Mouse (Mus musculus) limb, embryonic 12.5 days (tissue): ENCODE results near the gene Gm20388. TPM values are rescaled to one million over a fixed set of nuclear protein-coding genes. Genes with fewer than 3 reads are reported as not detected.

Experiments used
- ATAC-seq: fragments of 200-750 bp; cut with Nextera tagmentation; 2 replicates; pipeline ENCODE4 v1.8.0; 2017; ENCODE audit warnings: low read depth, moderate TSS enrichment; ENCODE audit not compliant: insufficient number of reproducible peaks, insufficient read depth, low FRiP score, low TSS enrichment
- H3K27ac ChIP-seq: fragments of 300-500 bp; sonication (generic); 2 replicates; pipeline ENCODE4 v1.5.1; 2016; ENCODE audit warnings: mild to moderate bottlenecking, moderate library complexity
- H3K27me3 ChIP-seq: fragments of 300-500 bp; sonication (generic); 2 replicates; pipeline ENCODE4 v1.6.1; 2016; ENCODE audit warnings: mild to moderate bottlenecking, moderate library complexity
- H3K36me3 ChIP-seq: fragments of 300-500 bp; sonication (generic); 2 replicates; pipeline ENCODE4 v1.6.1; 2016; ENCODE audit warnings: mild to moderate bottlenecking, moderate library complexity
- H3K4me1 ChIP-seq: fragments of 300-500 bp; sonication (generic); replicated peaks from 2 replicates; pipeline ENCODE4 v1.6.1; 2016
- H3K4me2 ChIP-seq: fragments of 300-500 bp; sonication (generic); 2 replicates; pipeline ENCODE4 v1.6.1; 2016; ENCODE audit warnings: mild to moderate bottlenecking, moderate library complexity
- H3K4me3 ChIP-seq: fragments of 300-500 bp; sonication (generic); replicated peaks from 2 replicates; pipeline ENCODE4 v1.5.1; 2016; ENCODE audit warnings: mild to moderate bottlenecking
- H3K9ac ChIP-seq: fragments of 300-500 bp; sonication (generic); replicated peaks from 2 replicates; pipeline ENCODE4 v1.6.1; 2016; ENCODE audit warnings: mild to moderate bottlenecking, moderate library complexity
- H3K9me3 ChIP-seq: fragments of 300-500 bp; sonication (generic); 2 replicates; pipeline ENCODE4 v1.6.1; 2016; ENCODE audit warnings: mild to moderate bottlenecking, moderate library complexity
- WGBS: fragments of 180-500 bp; shearing (Covaris S2); methylation state at CpG from one replicate; pipeline ENCODE4 v1.1.7; 2016; 5-methylcytosine and 5-hydroxymethylcytosine counted together
- polyA plus RNA-seq: library from polyadenylated mRNA; unstranded; fragments of >200 nt; fragmentation: Nextera tagmentation; extraction: Ambion mirVana; gene quantifications from 2 replicates; pipeline ENCODE4 v1.2.1, GENCODE M21; 2016

The Gm20388 gene
- polyA plus RNA-seq, 1 experiment from 2014 or later: not detected

DNA sequence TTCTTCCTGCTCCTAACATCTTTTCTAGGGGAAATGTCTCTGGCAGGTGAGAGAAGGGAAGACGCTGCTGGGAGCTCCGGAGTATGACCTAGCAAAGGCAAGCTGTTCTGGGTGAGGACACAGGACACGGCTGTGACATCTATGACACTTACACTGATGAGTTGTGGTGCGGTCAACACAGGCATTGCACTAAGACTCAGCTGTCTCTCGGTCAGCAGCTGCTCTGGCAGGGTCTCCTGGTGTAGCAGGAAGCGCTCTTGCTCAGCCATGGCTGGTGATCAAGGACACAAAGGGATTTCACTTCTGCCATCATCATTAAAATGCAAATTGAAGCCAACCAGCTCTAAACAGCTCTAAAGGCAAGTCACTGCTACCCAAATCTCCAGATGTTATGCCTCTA lies 3997.0 kb downstream of the Gm20388 start:
- Histone ChIP-seq H3K27ac (no peak overlapping the region), H3K4me1 (no peaks in the 10 kb centered on the region), H3K4me2 (no peak overlapping the region), H3K9me3 (no peaks in the 10 kb centered on the region), H3K36me3 (peaks cover 96% of the 10 kb centered on the region), H3K9ac (no peak overlapping the region), H3K27me3 (no peaks in the 10 kb centered on the region), H3K4me3 (no peak overlapping the region)
- no peak for ATAC-seq
- WGBS: 94% methylated on average over 6 of the region's 6 CpGs

DNA sequence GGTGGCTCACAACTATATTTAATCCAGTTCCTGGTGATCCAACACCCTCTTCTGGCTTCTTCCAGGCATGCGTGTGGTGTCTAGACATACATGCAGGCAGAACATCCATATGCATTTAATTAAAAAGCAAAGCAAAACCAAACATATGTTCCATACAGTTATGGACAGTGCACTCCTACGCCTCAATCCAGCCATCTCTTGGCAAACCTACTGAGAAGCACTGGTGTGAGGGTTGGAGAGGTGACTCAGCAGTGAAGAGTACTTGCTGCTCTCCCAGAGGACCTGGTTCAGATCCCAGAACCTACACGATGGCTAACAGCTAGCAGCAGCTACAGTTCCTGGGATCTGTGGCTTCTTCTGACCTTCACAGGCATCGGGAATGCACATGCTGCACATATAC lies 4001.6 kb downstream of the Gm20388 start:
- WGBS: 84% methylated on average over 4 of the region's 4 CpGs
- peaks cover 98% of the 10 kb centered on the region for H3K36me3 ChIP-seq
- ATAC-seq: no peak

DNA sequence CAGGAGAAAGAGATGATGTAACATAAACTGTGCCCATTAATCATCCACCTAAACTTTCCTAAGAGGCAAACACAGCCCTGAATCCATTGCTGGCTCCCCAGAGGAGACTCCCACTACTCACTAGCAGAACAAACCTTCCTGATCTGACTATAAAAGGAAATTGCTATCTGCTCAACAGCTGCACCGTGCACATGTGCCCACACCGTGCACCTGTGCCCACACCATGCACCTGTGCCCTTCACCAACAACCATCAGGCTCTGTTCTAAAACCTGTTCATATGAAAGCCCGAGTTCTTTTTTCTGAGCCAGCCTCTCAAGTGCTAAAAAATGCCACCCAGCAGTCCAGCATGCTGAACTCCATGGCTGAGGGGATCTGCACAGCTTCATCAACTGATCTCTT lies 4004.0 kb downstream of the Gm20388 start:
- ATAC-seq: no peak
- 95% methylated on average over 3 of the region's 3 CpGs for WGBS
- H3K4me2 ChIP-seq: no peak overlapping the region
- no peak overlapping the region for H3K9ac ChIP-seq
- no peak overlapping the region for H3K27ac ChIP-seq
- H3K4me1 ChIP-seq: no peaks in the 10 kb centered on the region
- H3K36me3 ChIP-seq: peaks cover 98% of the 10 kb centered on the region
- no peaks in the 10 kb centered on the region for H3K27me3 ChIP-seq
- no peaks in the 10 kb centered on the region for H3K9me3 ChIP-seq
- H3K4me3 ChIP-seq: no peak overlapping the region

More for the DNA sequence above, 4001.6 kb downstream of the Gm20388 start:
- Histone ChIP-seq H3K27me3 (no peaks in the 10 kb centered on the region), H3K27ac (no peak overlapping the region), H3K4me1 (no peaks in the 10 kb centered on the region), H3K9me3 (no peaks in the 10 kb centered on the region), H3K4me2 (no peak overlapping the region), H3K9ac (no peak overlapping the region), H3K4me3 (no peak overlapping the region)

DNA sequence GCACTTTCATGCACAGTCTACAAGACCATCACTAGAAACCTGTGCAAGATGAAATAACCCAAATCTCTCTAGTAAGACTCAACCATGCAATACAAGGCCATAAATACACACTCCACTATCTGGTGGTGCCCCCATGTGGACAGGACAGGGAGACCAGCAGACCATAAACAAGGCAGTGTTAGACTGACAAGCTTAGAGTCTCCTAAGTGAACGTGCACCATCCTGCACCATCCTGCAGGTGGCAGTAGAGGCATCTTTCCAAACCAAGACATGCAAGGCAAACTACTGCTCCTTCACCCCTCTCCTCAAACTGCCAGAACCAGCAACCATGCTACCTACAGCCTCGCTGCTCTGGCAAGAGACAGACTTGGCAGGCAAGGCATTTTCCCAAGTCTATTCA lies 4014.1 kb downstream of the Gm20388 start:
- Histone ChIP-seq H3K4me2 (no peak overlapping the region), H3K27me3 (no peaks in the 10 kb centered on the region), H3K27ac (no peak overlapping the region), H3K36me3 (peaks cover 90% of the 10 kb centered on the region), H3K9ac (no peak overlapping the region), H3K4me3 (no peak overlapping the region), H3K9me3 (no peaks in the 10 kb centered on the region), H3K4me1 (no peaks in the 10 kb centered on the region)
- 0 out of 2 replicates have a peak, but pooled peaks have one; percentile 37 for ATAC-seq
- 23% methylated on average over 2 of the region's 2 CpGs for WGBS

DNA sequence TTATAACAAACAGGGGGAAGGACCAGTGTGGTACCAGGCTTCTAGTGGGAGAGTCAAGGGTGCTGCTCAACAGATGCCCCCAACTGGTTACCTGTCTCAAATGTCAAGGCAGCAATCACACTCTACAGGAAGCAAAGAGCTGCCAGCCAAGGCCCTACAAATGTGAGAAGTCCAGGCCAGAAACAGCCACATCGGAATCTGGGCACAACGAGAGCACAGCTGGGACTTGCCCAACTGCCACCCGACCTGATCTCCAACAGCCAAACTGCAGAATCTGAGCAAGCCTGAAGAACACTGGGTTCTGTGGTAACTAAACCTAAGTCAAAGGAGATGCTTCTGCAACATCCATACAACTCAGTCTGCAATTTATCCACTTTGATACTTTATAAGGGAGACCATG lies 4015.0 kb downstream of the Gm20388 start:
- Histone ChIP-seq H3K9me3 (no peaks in the 10 kb centered on the region), H3K4me2 (no peak overlapping the region), H3K9ac (no peak overlapping the region), H3K4me1 (no peaks in the 10 kb centered on the region), H3K4me3 (no peak overlapping the region), H3K27me3 (no peaks in the 10 kb centered on the region), H3K36me3 (peaks cover 90% of the 10 kb centered on the region), H3K27ac (no peak overlapping the region)
- ATAC-seq: no peak
- WGBS: 90% methylated on average over 3 of the region's 3 CpGs

DNA sequence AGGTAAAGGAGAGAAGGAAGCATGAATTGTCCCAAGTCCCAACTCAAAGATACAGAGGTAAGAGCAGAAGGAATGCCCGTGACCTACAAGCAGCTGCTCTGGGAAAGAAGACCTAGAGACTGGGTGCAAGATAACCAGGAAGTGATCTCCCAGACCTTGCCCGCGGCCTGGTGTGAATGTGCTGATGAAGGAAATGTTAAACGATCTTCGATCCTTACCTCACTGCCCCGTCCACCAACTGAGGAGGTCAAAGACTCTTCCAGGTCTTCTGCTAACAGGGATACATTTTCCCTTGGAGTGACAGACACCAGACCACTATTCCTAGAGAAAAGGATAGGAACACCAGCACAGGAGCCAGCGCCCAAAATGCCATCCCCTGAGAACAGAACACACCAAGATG lies 4018.4 kb downstream of the Gm20388 start:
- H3K4me1 ChIP-seq: no peaks in the 10 kb centered on the region
- peaks cover 81% of the 10 kb centered on the region for H3K36me3 ChIP-seq
- H3K27ac ChIP-seq: no peak overlapping the region
- H3K27me3 ChIP-seq: no peaks in the 10 kb centered on the region
- 96% methylated on average over 7 of the region's 7 CpGs for WGBS
- no peak for ATAC-seq
- no peak overlapping the region for H3K4me2 ChIP-seq
- no peak overlapping the region for H3K9ac ChIP-seq
- H3K4me3 ChIP-seq: no peak overlapping the region
- no peaks in the 10 kb centered on the region for H3K9me3 ChIP-seq

DNA sequence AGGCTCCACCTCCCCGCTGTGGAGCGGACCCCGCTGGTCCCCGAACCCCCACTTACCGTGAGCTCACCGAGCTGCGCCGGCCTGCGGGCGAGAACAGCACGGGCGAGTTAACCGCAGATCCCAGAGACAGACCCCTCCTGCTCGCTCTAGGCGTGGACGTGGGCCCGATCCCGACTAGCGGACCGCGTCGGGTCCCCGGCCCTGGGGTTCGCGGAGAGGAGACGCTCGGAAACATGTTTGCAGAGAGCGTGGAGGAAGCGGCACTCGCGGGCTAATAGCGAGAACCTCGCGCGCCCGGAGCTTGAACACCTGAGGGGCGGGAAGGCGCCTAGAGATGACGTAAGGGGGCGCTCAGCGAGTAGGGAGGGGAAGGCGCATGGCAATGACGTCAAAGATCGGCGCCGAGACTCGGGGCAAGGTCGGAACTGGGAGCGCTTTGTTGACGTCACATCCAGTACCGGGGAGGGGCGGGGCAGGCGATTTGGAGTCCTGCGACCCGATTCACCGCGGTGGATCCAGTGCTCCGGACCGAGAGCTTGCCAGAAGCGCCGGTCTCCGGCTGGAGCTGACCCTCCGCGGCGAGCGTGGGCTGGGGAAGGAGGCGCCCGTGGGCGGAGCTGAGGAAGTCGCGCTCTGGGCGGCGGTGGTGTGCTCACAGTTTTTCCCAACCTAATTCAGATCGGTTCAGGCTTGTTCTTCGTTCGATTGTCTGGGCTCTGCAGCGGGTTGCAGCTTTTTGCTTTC lies 4038.5 kb downstream of the Gm20388 start, which contains the start of gene Nup133:
TSS of gene Nup133 (minus strand) at position 324 of the 744 bp plus-strand sequence.
- Histone ChIP-seq H3K4me1 (peaks cover 13% of the 10 kb centered on the region), H3K4me3 (peak within 1 kb of the TSS; percentile 96), H3K36me3 (peaks cover 40% of the 10 kb centered on the region), H3K9ac (peak within 1 kb of the TSS; percentile 84), H3K4me2 (peak within 1 kb of the TSS; percentile 96), H3K9me3 (no peaks in the 10 kb centered on the region), H3K27me3 (no peaks in the 10 kb centered on the region), H3K27ac (peak within 1 kb of the TSS; percentile 86)
- ATAC-seq: peak; percentile 70
- under 1% methylated on average over 77 of the region's 77 CpGs for WGBS

DNA sequence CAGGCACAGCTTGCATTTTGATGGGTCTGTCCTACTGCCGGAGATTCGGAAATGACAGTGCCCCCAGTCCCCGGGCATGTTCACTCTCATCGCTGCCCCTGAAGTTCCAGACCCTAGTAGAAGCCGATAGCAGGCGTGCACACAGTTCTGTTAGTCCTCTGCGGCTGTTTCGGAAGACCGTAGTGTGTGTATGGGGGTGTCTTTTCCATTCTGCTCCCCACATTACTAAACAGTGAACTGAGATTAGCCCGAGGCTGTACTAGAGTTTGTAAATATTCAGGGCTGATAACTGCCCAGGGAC lies 4039.0 kb downstream of the Gm20388 start:
- ATAC-seq: peak; percentile 40; the same call in 1 of the 2 replicates
- 4% methylated on average over 10 of the region's 10 CpGs for WGBS
- Histone ChIP-seq H3K36me3 (peaks cover 42% of the 10 kb centered on the region), H3K27me3 (no peaks in the 10 kb centered on the region), H3K9me3 (no peaks in the 10 kb centered on the region), H3K9ac (peak overlapping the region; percentile 84), H3K4me1 (peaks cover 13% of the 10 kb centered on the region), H3K27ac (peak overlapping the region; percentile 86), H3K4me2 (peak overlapping the region; percentile 96), H3K4me3 (peak overlapping the region; percentile 96)

DNA sequence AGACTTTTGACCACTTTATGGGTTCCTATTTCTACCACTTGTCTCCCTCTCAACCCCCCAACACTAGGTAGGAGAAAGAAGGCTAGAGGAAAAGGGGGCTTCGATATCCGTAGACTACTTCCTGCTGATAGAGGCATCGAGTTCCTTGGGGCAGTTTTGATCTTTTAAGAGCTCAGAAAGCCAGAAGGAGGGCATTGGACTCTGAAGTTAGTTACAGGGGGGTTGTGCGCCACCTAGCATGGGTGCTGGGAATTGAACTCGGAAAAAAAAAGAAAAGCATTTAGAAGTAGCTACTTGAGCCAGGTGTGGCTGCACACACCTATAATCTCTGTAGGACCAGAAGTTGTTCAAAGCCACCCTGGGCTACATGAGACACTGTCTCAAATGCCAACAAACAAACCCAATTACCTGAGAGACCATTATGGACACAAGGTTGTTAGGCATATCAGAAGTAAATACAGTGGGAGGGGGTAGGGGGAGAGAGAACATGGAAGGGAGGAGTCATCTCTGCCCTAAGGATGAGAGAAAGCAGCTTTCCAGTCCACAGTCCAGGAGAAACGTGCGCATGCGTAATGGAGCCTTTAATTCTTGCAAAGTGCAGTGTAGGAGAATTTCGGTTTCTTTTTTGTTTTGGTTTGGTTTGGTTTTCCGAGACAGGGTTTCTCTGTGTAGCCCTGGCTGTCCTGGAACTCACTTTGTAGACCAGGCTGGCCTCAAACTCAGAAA lies 4039.6 kb downstream of the Gm20388 start:
- H3K4me3 ChIP-seq: peak overlapping the region; percentile 96
- WGBS: 31% methylated on average over 10 of the region's 10 CpGs
- peak overlapping the region; percentile 96 for H3K4me2 ChIP-seq
- peak overlapping the region; percentile 84 for H3K9ac ChIP-seq
- H3K27me3 ChIP-seq: no peaks in the 10 kb centered on the region
- ATAC-seq: no peak
- no peak overlapping the region for H3K27ac ChIP-seq
- H3K9me3 ChIP-seq: no peaks in the 10 kb centered on the region
- peaks cover 41% of the 10 kb centered on the region for H3K36me3 ChIP-seq
- H3K4me1 ChIP-seq: peaks cover 13% of the 10 kb centered on the region

DNA sequence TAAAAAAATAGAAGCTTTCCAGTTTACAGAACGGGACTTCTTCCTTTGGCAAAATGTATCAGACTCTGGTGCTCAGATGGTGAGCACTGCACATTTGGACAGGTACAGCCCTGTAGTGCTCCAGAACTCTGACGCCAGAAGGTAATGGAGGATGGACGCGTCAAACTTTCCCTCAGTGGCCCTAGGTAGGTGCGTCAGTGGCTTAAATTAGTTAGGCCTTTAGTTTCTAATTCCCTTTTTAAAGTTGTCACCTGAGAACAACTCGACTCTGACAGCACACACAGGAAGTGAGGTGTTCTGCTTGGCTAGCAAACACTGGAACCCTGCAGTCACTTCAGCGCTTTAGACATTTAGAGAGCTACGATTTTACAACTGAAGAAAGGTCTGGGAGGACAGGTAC lies 4043.0 kb downstream of the Gm20388 start:
- no peak for ATAC-seq

DNA sequence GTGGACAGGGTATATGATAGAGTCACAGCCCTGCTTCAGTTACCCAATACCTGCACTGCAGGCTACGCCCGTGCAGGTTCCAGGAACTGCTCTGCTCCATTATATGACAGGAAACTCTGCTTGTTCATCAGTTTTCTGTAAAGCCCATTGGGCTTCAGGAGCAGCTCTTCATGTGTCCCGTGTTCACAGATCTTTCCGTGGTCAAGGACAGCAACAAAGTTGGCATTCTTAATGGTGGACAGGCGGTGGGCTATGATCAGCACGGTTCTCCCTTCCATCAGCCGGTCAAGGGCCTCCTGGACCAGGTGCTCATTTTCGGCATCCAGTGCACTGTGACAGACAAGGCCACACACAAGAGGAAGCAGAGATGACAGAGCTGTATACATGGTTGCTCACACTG lies 4043.6 kb downstream of the Gm20388 start:
- peaks cover 6% of the 10 kb centered on the region; the same call in 1 of the 2 replicates for H3K4me1 ChIP-seq
- no peak overlapping the region for H3K9ac ChIP-seq
- no peaks in the 10 kb centered on the region for H3K27me3 ChIP-seq
- H3K4me3 ChIP-seq: no peak overlapping the region
- no peak overlapping the region for H3K4me2 ChIP-seq
- H3K36me3 ChIP-seq: peaks cover 51% of the 10 kb centered on the region
- no peak overlapping the region for H3K27ac ChIP-seq
- no peaks in the 10 kb centered on the region for H3K9me3 ChIP-seq
- WGBS: 91% methylated on average over 8 of the region's 8 CpGs
- no peak for ATAC-seq

More for the DNA sequence above, 4043.0 kb downstream of the Gm20388 start:
- Histone ChIP-seq H3K9me3 (no peaks in the 10 kb centered on the region), H3K9ac (no peak overlapping the region), H3K27me3 (no peaks in the 10 kb centered on the region), H3K4me1 (peaks cover 6% of the 10 kb centered on the region; the same call in 1 of the 2 replicates), H3K27ac (no peak overlapping the region), H3K4me3 (no peak overlapping the region), H3K36me3 (peaks cover 49% of the 10 kb centered on the region), H3K4me2 (no peak overlapping the region)
- WGBS: 85% methylated on average over 8 of the region's 8 CpGs
